Mouse (Mus musculus): Measurements from ENCODE around the gene Dexi. TPM values are rescaled to one million over a fixed set of nuclear protein-coding genes. Genes with fewer than 3 reads are reported as not detected.

Dexi gene
- polyA plus RNA-seq, 1 experiment from 2014 or later, result 2.9 TPM

GRCm38 (mm10) chr16:10453872-10454582 lies 88.8 kb downstream of the Dexi start:
- peak; percentile 57; the same call in 1 of the 2 replicates for ATAC-seq
- Histone ChIP-seq H3K9ac (ENCODE audit: low read depth, low read length) (no peak overlapping the region), H3K4me2 (ENCODE audit: low read depth, low read length) (no peak overlapping the region), H3K27me3 (replicated peaks; ENCODE audit: control insufficient read depth, insufficient read depth, low read length) (no peaks in the 10 kb centered on the region), H3K9me3 (ENCODE audit: control insufficient read depth, low read length) (no peaks in the 10 kb centered on the region), H3K4me3 (ENCODE audit: low read length) (no peak overlapping the region), H3K4me1 (ENCODE audit: control insufficient read depth, insufficient read depth, low read length) (peaks cover 8% of the 10 kb centered on the region), H3K36me3 (ENCODE audit: control insufficient read depth, insufficient read depth, low read length) (no peaks in the 10 kb centered on the region), H3K27ac (ENCODE audit: low read length) (peak overlapping the region; percentile 9)
- WGBS, result 56% methylated on average over 6 of the region's 6 CpGs

Other genes with a start within 250 kb of the Dexi start
- gene Emp2, start 229.1 kb downstream of the Dexi start, polyA plus RNA-seq (2015; fragmentation: Nextera tagmentation; extraction: Ambion mirVana), result 18.5 and 19.3 TPM in 2 replicates
- 0.27 and 0.35 TPM in 2 replicates for gene Tekt5, start 147.6 kb downstream of the Dexi start, polyA plus RNA-seq (2015; fragmentation: Nextera tagmentation; extraction: Ambion mirVana)
- 52.0 and 52.6 TPM in 2 replicates for gene Nubp1, start 131.1 kb downstream of the Dexi start, polyA plus RNA-seq (2015; fragmentation: Nextera tagmentation; extraction: Ambion mirVana)
- 6.5 and 6.8 TPM in 2 replicates for gene Tvp23a, start 95.7 kb downstream of the Dexi start, polyA plus RNA-seq (2015; fragmentation: Nextera tagmentation; extraction: Ambion mirVana)
- 0.49 and 0.77 TPM in 2 replicates for gene Ciita, start 63.0 kb downstream of the Dexi start, polyA plus RNA-seq (2015; fragmentation: Nextera tagmentation; extraction: Ambion mirVana)
- gene Clec16a, start 2.3 kb upstream of the Dexi start, polyA plus RNA-seq (2015; fragmentation: Nextera tagmentation; extraction: Ambion mirVana), result 22.1 and 24.3 TPM in 2 replicates
- 4.9 and 5.2 TPM in 2 replicates for gene Socs1, start 242.5 kb upstream of the Dexi start, polyA plus RNA-seq (2015; fragmentation: Nextera tagmentation; extraction: Ambion mirVana)
- not detected in 2 replicates for gene Tnp2, start 245.6 kb upstream of the Dexi start, polyA plus RNA-seq (2015; fragmentation: Nextera tagmentation; extraction: Ambion mirVana)
- not detected in 2 replicates for gene Prm3, start 247.9 kb upstream of the Dexi start, polyA plus RNA-seq (2015; fragmentation: Nextera tagmentation; extraction: Ambion mirVana)

Measured in intestine, embryonic 16.5 days (tissue).